Mouse (Mus musculus): ENCODE data around the gene Ccdc155. TPM values are rescaled to one million over a fixed set of nuclear protein-coding genes. Genes with fewer than 3 reads are reported as not detected.

Gene Ccdc155
- polyA plus RNA-seq, 1 experiment from 2014 or later, result 0.07 TPM

- WGBS (ENCODE audit: insufficient replicate concordance), result 82% methylated on average over 7 of the region's 7 CpGs
- no peak for DNase-seq
Measured at GRCm38 (mm10) chr7:45224826-45225225, 20.1 kb upstream of the Ccdc155 start.

DNA sequence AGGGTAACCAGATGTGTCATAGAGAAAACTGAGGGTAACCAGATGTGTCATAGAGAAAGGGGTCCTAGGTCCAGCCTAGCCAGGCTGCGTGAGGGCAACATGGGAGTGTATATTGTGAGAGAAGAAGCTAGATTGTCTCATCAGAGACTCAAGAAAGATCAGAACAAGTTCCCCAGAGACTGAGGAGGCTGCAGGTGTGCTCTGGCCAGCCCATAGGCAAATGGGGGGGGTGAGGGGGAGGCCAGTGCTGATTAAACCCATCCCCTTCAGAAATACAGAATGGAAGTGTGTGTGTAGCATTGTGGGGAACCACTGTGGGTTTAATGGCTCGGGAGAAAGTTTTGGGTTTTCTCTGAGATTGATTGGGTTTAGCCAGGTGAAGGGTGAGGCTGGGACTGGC is 17.0 kb upstream of the Ccdc155 start:
- Histone ChIP-seq H3K4me1 (replicated peaks) (peaks cover 5% of the 10 kb centered on the region; the same call in 1 of the 2 replicates), H3K27me3 (peaks cover 7% of the 10 kb centered on the region), H3K4me2 (no peak overlapping the region), H3K4me3 (replicated peaks) (no peak overlapping the region), H3K9me3 (replicated peaks) (no peaks in the 10 kb centered on the region), H3K27ac (no peak overlapping the region), H3K9ac (no peak overlapping the region), H3K36me3 (peaks cover 18% of the 10 kb centered on the region)
- WGBS (ENCODE audit: insufficient replicate concordance), result 37% methylated on average over 2 of the region's 2 CpGs
- ATAC-seq (ENCODE audit: low read depth) (no peak), DNase-seq (no peak)

More at GRCm38 (mm10) chr7:45224826-45225225, 20.1 kb upstream of the Ccdc155 start:
- Histone ChIP-seq H3K4me3 (replicated peaks) (no peak overlapping the region), H3K27me3 (no peaks in the 10 kb centered on the region), H3K36me3 (peaks cover 33% of the 10 kb centered on the region), H3K4me1 (replicated peaks) (no peaks in the 10 kb centered on the region), H3K4me2 (no peak overlapping the region), H3K27ac (no peak overlapping the region), H3K9ac (no peak overlapping the region), H3K9me3 (replicated peaks) (no peaks in the 10 kb centered on the region)
- ATAC-seq (ENCODE audit: low read depth), result no peak

GRCm38 (mm10) chr7:45216442-45217183 is 11.9 kb upstream of the Ccdc155 start:
- H3K9me3 ChIP-seq (replicated peaks), result no peaks in the 10 kb centered on the region
- H3K36me3 ChIP-seq, result peaks cover 8% of the 10 kb centered on the region
- ATAC-seq (ENCODE audit: low read depth) (peak; percentile 9; the same call in 1 of the 2 replicates), DNase-seq (no peak)
- peaks cover 27% of the 10 kb centered on the region for H3K4me1 ChIP-seq (replicated peaks)
- H3K4me3 ChIP-seq (replicated peaks), result peak overlapping the region; percentile 55
- peak overlapping the region; percentile 64 for H3K4me2 ChIP-seq
- H3K27ac ChIP-seq, result peak overlapping the region; percentile 34; the same call in 1 of the 2 replicates
- H3K9ac ChIP-seq, result peak overlapping the region; percentile 60
- peaks cover 44% of the 10 kb centered on the region for H3K27me3 ChIP-seq
- 7% methylated on average over 13 of the region's 13 CpGs for WGBS (ENCODE audit: insufficient replicate concordance)

GRCm38 (mm10) chr7:45215673-45216441 is 11.2 kb upstream of the Ccdc155 start, which contains the start of gene Tead2:
Tead2 (plus strand) TSS chr7:45215753.
- Histone ChIP-seq H3K9ac (peak within 1 kb of the TSS; percentile 60), H3K36me3 (peaks cover 8% of the 10 kb centered on the region), H3K9me3 (replicated peaks) (no peaks in the 10 kb centered on the region), H3K4me1 (replicated peaks) (peaks cover 35% of the 10 kb centered on the region), H3K4me2 (peak within 1 kb of the TSS; percentile 64), H3K27ac (peak within 1 kb of the TSS; percentile 34; the same call in 1 of the 2 replicates), H3K27me3 (peaks cover 48% of the 10 kb centered on the region), H3K4me3 (replicated peaks) (peak within 1 kb of the TSS; percentile 55)
- DNase-seq, result no peak
- peak; percentile 21; the same call in 1 of the 2 replicates for ATAC-seq (ENCODE audit: low read depth)
- 3% methylated on average over 55 of the region's 55 CpGs for WGBS (ENCODE audit: insufficient replicate concordance)

GRCm38 (mm10) chr7:45213708-45214107 is 9.0 kb upstream of the Ccdc155 start:
- no peak overlapping the region for H3K27ac ChIP-seq
- H3K36me3 ChIP-seq, result no peaks in the 10 kb centered on the region
- ATAC-seq (ENCODE audit: low read depth) (no peak), DNase-seq (no peak)
- H3K4me3 ChIP-seq (replicated peaks), result no peak overlapping the region
- no peaks in the 10 kb centered on the region for H3K9me3 ChIP-seq (replicated peaks)
- no peak overlapping the region for H3K9ac ChIP-seq
- no peak overlapping the region for H3K4me2 ChIP-seq
- H3K4me1 ChIP-seq (replicated peaks), result peaks cover 35% of the 10 kb centered on the region
- peaks cover 63% of the 10 kb centered on the region for H3K27me3 ChIP-seq
- WGBS (ENCODE audit: insufficient replicate concordance), result 74% methylated on average over 5 of the region's 5 CpGs

GRCm38 (mm10) chr7:45212356-45212755 is 7.7 kb upstream of the Ccdc155 start:
- no peak overlapping the region for H3K4me3 ChIP-seq (replicated peaks)
- no peak overlapping the region for H3K9ac ChIP-seq
- no peaks in the 10 kb centered on the region for H3K36me3 ChIP-seq
- ATAC-seq (ENCODE audit: low read depth) (no peak), DNase-seq (no peak)
- 56% methylated on average over 7 of the region's 7 CpGs for WGBS (ENCODE audit: insufficient replicate concordance)
- no peaks in the 10 kb centered on the region for H3K9me3 ChIP-seq (replicated peaks)
- H3K4me2 ChIP-seq, result peak overlapping the region; percentile 69
- peaks cover 35% of the 10 kb centered on the region for H3K4me1 ChIP-seq (replicated peaks)
- peaks cover 63% of the 10 kb centered on the region for H3K27me3 ChIP-seq
- no peak overlapping the region for H3K27ac ChIP-seq

- Histone ChIP-seq H3K4me2 (peak within 1 kb of the TSS; percentile 69), H3K9ac (peak within 1 kb of the TSS; percentile 50), H3K4me3 (replicated peaks) (peak within 1 kb of the TSS; percentile 40), H3K4me1 (replicated peaks) (peaks cover 32% of the 10 kb centered on the region), H3K36me3 (no peaks in the 10 kb centered on the region), H3K9me3 (replicated peaks) (no peaks in the 10 kb centered on the region), H3K27me3 (peaks cover 57% of the 10 kb centered on the region), H3K27ac (no peak within 1 kb of the TSS)
- DNase-seq (peak; percentile 60), ATAC-seq (ENCODE audit: low read depth) (peak; percentile 61)
- WGBS (ENCODE audit: insufficient replicate concordance), result 2% methylated on average over 17 of the region's 17 CpGs
Measured at GRCm38 (mm10) chr7:45211851-45212251, 7.2 kb upstream of the Ccdc155 start, which contains the start of gene Dkkl1. Dkkl1 (minus strand) TSS chr7:45212147.

- Histone ChIP-seq H3K27me3 (peaks cover 50% of the 10 kb centered on the region), H3K9me3 (replicated peaks) (no peaks in the 10 kb centered on the region), H3K4me1 (replicated peaks) (peaks cover 25% of the 10 kb centered on the region), H3K27ac (no peak overlapping the region), H3K4me3 (replicated peaks) (peak overlapping the region; percentile 40), H3K36me3 (no peaks in the 10 kb centered on the region), H3K4me2 (peak overlapping the region; percentile 69), H3K9ac (peak overlapping the region; percentile 50)
- WGBS (ENCODE audit: insufficient replicate concordance), result 9% methylated on average over 10 of the region's 10 CpGs
- DNase-seq, result no peak
- peak; percentile 33; the same call in 1 of the 2 replicates for ATAC-seq (ENCODE audit: low read depth)
Measured at GRCm38 (mm10) chr7:45211070-45211469, 6.4 kb upstream of the Ccdc155 start.

DNA sequence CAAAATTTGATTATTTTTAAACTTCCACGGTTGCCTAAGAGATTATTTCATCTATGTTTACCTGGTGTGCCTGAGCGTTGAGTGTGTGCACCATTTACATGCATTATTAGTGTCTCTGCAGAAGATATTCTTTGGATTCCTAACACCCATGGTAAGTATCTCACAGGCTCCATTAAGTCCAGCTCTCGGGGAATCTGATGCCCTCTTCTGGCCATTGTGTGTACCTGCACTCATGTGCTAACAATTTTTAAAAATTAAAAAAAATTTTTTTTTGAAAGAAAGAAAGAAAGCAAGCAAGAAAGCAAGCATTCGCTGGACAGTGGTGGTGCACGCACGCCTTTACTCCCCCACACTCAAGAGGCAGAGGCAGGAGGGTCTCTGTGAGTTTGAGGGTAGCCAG is 3.6 kb upstream of the Ccdc155 start:
- Histone ChIP-seq H3K36me3 (no peaks in the 10 kb centered on the region), H3K4me1 (replicated peaks) (peaks cover 31% of the 10 kb centered on the region), H3K4me3 (replicated peaks) (no peak overlapping the region), H3K9me3 (replicated peaks) (no peaks in the 10 kb centered on the region), H3K27ac (no peak overlapping the region), H3K27me3 (peaks cover 25% of the 10 kb centered on the region), H3K9ac (no peak overlapping the region), H3K4me2 (no peak overlapping the region)
- ATAC-seq (ENCODE audit: low read depth), result no peak
- 67% methylated on average over 6 of the region's 6 CpGs for WGBS (ENCODE audit: insufficient replicate concordance)
- DNase-seq, result no peak

- H3K4me2 ChIP-seq, result no peak overlapping the region
- no peaks in the 10 kb centered on the region for H3K9me3 ChIP-seq (replicated peaks)
- no peak overlapping the region for H3K9ac ChIP-seq
- H3K4me1 ChIP-seq (replicated peaks), result peaks cover 16% of the 10 kb centered on the region
- DNase-seq, result no peak
- no peak overlapping the region for H3K27ac ChIP-seq
- peaks cover 21% of the 10 kb centered on the region for H3K27me3 ChIP-seq
- no peaks in the 10 kb centered on the region for H3K36me3 ChIP-seq
- no peak for ATAC-seq (ENCODE audit: low read depth)
- no peak overlapping the region for H3K4me3 ChIP-seq (replicated peaks)
- WGBS (ENCODE audit: insufficient replicate concordance), result 52% methylated on average over 10 of the region's 10 CpGs
Measured at GRCm38 (mm10) chr7:45202654-45203053, 2.0 kb downstream of the Ccdc155 start.

- no peak for DNase-seq
- Histone ChIP-seq H3K9me3 (replicated peaks) (no peaks in the 10 kb centered on the region), H3K4me2 (no peak overlapping the region), H3K9ac (no peak overlapping the region), H3K27me3 (peaks cover 43% of the 10 kb centered on the region), H3K27ac (no peak overlapping the region), H3K4me1 (replicated peaks) (peaks cover 1% of the 10 kb centered on the region), H3K4me3 (replicated peaks) (no peak overlapping the region), H3K36me3 (no peaks in the 10 kb centered on the region)
- no peak for ATAC-seq (ENCODE audit: low read depth)
- 70% methylated on average over 11 of the region's 11 CpGs for WGBS (ENCODE audit: insufficient replicate concordance)
Measured at GRCm38 (mm10) chr7:45198961-45199360, 5.7 kb downstream of the Ccdc155 start.
